Mouse (Mus musculus): ENCODE measurements around the gene Cdk5.
"Not testable (repeated sequence)": the region's sequence is repeated elsewhere in the genome, so short reads cannot be mapped to it uniquely, and the experiment has no call there.

Gene Cdk5

GRCm38 (mm10) chr5:24427285-24427633 lies 3.9 kb upstream of the Cdk5 start:
- no peak for DNase-seq

GRCm38 (mm10) chr5:24426556-24427284 lies 3.4 kb upstream of the Cdk5 start:
- no peak for DNase-seq

- no peak for DNase-seq
Observed at GRCm38 (mm10) chr5:24426037-24426432, 2.7 kb upstream of the Cdk5 start.

GRCm38 (mm10) chr5:24425421-24426036 lies 2.2 kb upstream of the Cdk5 start:
- no peak for DNase-seq

- DNase-seq = peak; percentile 72
Observed at GRCm38 (mm10) chr5:24424861-24425411, 1.6 kb upstream of the Cdk5 start.

- DNase-seq = peak; percentile 66
Observed at GRCm38 (mm10) chr5:24424004-24424781, 863 bp upstream of the Cdk5 start.

GRCm38 (mm10) chr5:24420381-24420780 lies 2.9 kb downstream of the Cdk5 start:
- no peak for DNase-seq

- no peak for DNase-seq
Observed at GRCm38 (mm10) chr5:24417587-24417986, 5.7 kb downstream of the Cdk5 start.

- peak; percentile 74 for DNase-seq
Observed at GRCm38 (mm10) chr5:24416222-24416736, 7.1 kb downstream of the Cdk5 start.

- DNase-seq = no peak
Observed at GRCm38 (mm10) chr5:24413938-24414337, 9.4 kb downstream of the Cdk5 start.

- no peak for DNase-seq
Observed at GRCm38 (mm10) chr5:24413042-24413693, 10.2 kb downstream of the Cdk5 start, which contains the start of gene Asic3. TSS of gene Asic3 (plus strand) at chr5:24413392.

- no peak for DNase-seq
Observed at GRCm38 (mm10) chr5:24412063-24412462, 11.3 kb downstream of the Cdk5 start.

GRCm38 (mm10) chr5:24409466-24409865 lies 13.9 kb downstream of the Cdk5 start:
- DNase-seq = no peak

- DNase-seq = no peak
Observed at GRCm38 (mm10) chr5:24408651-24409050, 14.7 kb downstream of the Cdk5 start.

GRCm38 (mm10) chr5:24405389-24405876 lies 17.9 kb downstream of the Cdk5 start:
- DNase-seq = no peak

GRCm38 (mm10) chr5:24404594-24405360 lies 18.6 kb downstream of the Cdk5 start:
- DNase-seq = no peak

GRCm38 (mm10) chr5:24401969-24402368 lies 21.4 kb downstream of the Cdk5 start:
- no peak for DNase-seq

- DNase-seq = no peak
Observed at GRCm38 (mm10) chr5:24400911-24401605, 22.3 kb downstream of the Cdk5 start.

GRCm38 (mm10) chr5:24400362-24400761 lies 23.0 kb downstream of the Cdk5 start:
- no peak for DNase-seq

- DNase-seq = no peak
Observed at GRCm38 (mm10) chr5:24399686-24400085, 23.6 kb downstream of the Cdk5 start.

- DNase-seq = not testable (repeated sequence)
Observed at GRCm38 (mm10) chr5:24396254-24396653, 27.1 kb downstream of the Cdk5 start.

All from cerebellum, adult 11 months (tissue).